Mouse (Mus musculus) adrenal gland, adult 18-20 months (tissue): Measurements from ENCODE around the gene Myo9b. TPM values are rescaled to one million over a fixed set of nuclear protein-coding genes. Genes with fewer than 3 reads are reported as not detected.

Experiments
- DNase-seq, 2 experiments: peaks; one replicate each; pipeline ENCODE4 v3.0.0; 2021 to 2022; ENCODE audit warnings: low spot score in 2 of 2
- total RNA-seq, 2 experiments: library from RNA; stranded (reverse); gene quantifications; 1 replicate in 1 of 2; 2 replicates in 1 of 2; pipeline ENCODE4 v1.2.3; 2021

The Myo9b gene
- total RNA-seq, 2 experiments from 2014 or later, result 32.3 to 33.9 TPM

DNA sequence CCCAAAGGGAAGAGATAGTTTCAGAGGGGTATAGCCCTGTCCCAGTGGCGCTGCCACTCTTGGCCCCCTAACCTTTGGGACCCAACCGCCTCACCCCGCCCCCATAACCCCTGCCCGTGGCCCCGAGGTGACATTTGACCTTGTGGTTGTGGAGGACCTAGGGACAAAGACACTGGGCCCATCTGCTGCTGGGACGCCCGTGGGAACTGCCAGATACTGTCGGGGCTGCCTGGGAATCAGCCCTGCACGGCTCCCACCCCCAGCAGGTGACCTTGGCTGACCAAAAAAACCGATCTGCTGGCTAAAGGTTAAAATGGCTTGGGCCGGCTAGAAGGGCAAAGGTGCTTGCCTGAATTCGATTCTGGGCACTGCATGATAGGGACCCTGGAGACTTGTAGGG is 110.9 kb downstream of the Myo9b start:
- DNase-seq, result no peak

DNA sequence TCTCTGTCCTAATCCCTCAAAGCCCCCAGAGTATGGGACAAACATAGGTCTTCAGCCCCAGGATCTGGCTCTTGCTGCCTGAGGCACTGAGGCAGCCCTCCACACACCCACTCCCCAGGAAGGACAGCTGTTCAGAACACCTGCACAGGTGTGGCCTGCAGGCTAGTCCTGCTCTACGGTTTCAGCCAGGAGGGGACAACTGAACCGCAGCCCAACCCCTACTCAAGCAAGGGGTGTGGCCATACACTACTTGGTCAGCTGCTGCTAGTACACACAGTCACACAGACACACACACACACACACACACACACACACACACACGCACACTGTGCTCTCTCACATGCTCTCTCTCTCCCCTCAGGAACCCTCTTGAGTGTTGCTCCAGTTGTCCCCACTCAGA is 111.3 kb downstream of the Myo9b start:
- DNase-seq, result no peak

DNA sequence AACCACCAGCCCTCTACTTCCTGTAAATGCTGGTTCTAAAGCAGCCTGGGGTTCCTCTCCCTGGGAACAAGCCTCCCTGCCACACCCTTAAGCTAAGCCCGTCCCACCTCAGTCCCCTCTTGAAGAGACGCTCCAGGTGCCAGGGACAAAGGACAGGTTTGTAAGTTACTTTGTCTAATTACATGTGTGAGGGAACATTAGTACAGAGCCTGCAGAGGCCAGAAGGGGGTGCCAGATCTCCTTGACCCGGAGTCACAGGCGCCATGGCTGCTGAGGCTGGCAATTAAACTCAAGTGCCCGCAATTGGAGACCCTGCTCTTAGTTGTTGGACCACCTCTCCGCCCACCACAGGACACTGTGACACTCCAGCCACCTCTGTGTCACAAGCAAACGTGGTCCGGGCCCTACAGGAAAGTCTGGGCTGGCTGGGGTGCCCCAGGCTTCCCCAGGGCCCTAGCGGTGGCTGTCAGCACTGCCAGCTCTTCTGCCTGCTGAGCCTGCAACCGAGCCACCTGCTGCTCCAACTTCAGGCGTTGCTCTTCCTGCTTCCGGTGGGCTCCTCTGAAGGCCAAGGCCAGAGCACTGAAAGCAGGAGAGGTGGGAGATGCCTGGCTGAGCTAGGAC is 112.8 kb downstream of the Myo9b start:
- DNase-seq, result no peak

DNA sequence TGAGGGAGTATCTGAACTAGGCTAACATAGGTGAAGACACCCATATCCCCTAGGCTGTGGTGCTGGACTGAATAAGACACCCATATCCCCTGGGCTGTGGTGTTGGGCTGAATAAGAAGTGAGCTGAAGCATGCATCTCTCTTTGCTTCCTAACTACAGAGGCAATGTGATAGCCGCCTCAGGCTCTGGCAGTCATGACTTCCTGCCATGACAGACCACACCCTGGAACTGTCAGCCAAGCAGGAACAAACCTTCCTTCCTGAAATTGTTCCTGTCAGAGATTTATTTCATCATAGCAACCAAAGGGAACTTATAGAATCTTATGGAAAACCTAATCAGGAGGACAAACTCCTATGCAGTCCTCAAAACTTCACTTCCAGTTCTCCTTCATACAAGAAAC is 115.8 kb downstream of the Myo9b start:
- DNase-seq, result no peak

DNA sequence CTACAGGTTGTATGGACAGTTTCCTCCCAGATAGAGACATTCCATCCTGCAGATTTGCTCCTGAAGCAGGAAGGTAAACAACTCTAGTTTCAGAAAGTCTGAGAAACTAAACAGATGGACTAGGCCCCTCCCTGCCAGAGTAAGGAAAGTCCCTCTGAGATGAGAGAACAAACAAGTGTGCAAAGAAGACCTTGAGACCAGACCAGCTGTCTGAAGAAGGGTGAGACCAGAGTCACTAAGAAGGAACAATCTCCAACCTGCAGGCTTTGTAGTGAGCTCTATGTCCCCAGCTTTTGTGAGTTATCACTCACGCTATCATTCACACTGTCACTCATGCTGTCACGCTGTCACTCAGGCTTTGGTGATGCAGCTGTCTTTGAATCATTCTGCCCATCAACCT is 119.2 kb downstream of the Myo9b start:
- DNase-seq, result peak in 1 of 2 experiments; percentile 7

DNA sequence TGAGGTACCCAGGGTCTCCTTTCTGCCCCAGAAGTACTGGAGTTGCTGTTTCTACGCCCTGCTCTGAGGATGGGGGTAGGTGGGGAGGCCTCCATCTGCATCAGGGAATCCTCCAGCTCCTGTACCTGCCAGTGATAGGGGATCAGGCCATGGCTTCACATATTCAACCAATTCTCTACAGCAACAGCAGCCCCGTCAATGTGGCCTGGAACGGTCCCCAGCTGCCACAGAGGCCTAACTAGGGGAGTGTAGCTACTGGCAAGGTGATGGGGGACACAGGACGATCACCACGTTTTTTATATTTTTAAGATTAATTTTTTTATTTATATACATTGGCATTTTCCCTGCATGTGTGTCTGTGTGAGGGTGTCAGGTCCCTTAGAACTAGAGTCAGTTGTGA is 119.9 kb downstream of the Myo9b start:
- peak in 1 of 2 experiments; percentile 6 for DNase-seq

DNA sequence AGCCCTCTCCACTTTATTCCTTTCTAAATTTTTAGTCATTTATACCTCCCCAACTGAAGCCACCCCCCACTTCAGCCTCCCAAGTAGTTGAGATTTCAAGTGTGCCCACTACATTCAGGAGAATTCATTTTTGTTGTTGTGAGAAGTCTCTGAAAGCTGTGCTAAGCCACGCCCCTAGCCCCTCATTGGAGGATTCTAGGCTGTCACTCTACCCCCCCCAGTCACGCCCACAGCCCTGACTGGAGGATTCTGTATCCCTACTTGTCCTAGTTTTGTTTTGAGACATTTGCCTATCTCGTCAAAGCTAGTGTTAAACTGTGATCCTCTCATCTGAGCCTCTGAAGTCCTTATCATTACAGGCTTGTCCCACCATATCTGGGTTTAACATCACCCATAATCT is 120.4 kb downstream of the Myo9b start:
- DNase-seq, result peak in 1 of 2 experiments; percentile 24

DNA sequence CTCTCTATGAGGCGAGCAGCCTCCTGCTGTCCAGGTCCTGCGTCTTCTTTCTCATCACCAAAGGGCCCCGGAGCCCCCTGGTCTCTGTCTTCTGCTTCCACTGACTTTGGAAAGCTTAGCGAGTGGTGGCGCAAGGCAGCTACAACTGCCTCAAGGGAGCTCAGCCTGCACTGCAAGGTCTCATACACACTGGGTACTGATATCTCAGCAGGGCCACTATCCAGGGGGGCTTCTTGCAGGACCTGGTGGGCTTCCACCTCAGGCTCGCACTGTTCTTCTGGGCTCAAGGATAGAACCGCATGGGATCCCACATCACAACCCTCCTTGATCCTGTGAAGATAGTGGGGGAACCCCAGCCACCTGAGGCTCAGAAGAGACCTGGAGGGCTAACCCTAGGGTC is 122.0 kb downstream of the Myo9b start:
- DNase-seq, result peak in 1 of 2 experiments; percentile 18

DNA sequence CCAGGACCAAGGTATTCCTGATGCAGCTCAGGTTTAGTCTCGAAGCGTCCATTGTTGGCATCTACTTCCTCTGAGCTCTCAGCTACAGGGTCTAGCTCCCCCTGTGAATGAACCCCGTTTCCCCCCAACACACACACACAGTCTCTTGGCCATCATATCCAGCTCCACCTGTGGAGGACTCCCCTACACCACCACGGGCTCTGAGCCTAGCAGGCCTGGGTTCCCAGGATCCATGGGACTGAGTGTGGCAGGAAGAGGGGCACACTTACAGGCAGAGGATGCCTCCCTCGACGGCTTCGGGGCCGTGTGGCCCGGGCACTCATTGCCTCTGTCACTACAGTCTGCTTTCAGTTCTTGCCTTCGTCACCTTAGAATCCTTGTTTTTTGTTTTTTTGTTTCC is 122.6 kb downstream of the Myo9b start:
- DNase-seq, result no peak

DNA sequence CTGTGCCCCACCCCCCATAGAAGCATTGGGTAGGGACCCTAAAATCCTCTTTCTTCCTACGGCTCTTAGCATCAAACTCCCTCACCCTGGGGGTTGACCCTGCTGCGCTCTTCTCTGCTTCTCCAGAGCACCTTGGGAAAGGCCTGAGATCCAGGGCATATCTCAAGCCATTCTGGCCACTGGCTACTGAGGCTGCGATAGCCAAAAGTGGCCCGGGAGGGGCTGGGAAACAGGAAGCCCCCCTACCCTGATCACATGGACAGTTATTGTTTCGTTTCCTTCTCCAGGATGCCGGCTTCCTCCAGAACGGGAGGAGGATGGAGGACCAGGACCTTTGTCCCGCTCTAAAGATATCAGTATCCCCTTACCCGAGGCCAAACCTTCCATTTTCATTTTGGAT is 123.1 kb downstream of the Myo9b start, which contains the start of gene Ushbp1:
TSS of gene Ushbp1 (minus strand) at position 174 of the 400 bp plus-strand sequence.
- DNase-seq, result peak in 1 of 2 experiments; percentile 37

DNA sequence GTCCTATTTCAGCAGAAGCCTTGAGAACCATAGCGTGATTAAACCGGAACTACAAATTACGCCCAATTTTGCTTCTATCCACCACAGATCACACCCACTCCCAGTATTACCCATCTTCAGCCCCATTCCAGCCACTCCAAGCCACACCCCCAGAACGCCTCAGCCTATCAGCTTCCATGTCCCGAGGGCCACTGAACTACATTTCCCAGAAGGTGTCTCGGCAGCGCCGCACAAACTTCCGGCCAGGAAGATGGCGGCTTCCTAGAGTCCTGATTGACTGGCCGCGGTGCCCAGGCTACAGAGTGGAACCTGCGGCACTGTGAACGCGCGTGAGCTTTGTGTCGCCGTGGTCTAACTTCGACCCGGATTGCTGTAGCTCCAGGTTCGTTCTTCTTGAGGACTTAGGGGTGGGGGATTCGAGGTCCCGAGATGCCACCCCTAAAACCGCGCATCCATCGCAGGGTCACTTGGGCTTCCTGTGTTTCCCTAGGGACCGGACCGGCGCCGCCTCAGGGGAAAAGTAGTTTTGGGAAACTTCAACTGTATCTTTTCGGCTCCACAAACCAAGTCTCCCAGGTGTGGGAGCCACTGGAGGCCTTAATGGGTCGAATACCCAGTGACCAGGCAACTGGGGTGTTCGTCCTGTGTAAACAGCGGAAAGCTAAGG is 124.3 kb downstream of the Myo9b start, which contains the start of gene Babam1:
TSS of gene Babam1 (plus strand) at position 223 of the 667 bp plus-strand sequence.
- peak; percentile 79 to 82 for DNase-seq

DNA sequence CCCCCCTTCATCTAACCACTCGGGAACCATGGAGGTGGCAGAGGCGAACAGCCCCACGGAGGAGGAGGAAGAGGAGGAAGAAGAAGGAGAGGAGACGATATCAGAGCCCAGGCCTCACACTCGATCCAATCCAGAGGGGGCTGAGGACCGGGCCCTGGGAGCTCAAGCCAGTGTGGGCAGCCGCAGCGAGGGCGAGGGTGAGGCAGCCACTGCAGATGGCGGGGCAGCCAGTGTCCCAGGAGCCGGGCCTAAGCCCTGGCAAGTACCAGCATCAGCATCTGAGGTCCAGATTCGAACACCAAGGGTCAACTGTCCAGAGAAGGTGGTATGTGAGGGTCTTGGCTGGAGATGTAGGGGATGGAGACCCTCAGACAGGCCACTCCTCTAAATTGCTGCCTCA is 125.2 kb downstream of the Myo9b start:
- DNase-seq, result peak in 1 of 2 experiments; percentile 31

DNA sequence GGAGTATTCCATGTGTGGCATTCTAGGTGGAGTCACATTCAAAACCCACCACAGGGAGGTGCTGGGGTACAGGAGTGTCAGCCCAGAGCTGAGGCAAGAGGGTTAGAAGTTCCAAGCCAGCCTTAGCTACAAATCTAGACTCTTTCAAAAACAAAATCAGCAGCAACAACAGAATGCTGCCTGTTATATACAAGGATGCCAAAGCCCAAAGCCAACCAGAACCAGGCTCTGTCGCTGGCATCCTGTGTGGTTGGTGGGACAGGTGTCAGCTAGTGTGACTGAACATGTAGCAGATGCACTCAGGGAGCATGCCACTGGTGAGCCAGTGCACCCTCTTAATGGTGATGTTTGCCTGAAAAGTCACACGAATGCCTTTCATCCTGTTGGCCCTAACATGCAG is 128.3 kb downstream of the Myo9b start:
- no peak for DNase-seq

DNA sequence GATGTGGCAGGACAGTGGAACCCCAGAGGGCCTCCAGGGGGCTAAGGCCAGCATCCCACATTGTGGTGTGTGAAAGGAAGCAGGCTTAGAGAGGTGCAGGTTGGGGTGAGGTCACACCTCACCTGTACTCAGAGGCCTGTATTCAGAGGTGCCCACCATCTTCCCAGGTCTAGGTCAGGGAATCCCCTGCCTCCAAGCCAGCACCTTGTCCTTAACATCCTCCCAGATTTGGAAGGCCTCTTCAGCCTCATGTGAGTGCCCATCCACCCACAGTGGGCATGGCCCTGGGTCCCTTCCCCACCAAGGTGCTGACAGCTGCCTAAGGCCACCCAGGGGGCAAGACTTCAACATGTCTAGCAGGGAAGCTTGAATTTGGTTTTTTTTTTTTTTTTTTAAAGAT is 128.9 kb downstream of the Myo9b start:
- no peak for DNase-seq

DNA sequence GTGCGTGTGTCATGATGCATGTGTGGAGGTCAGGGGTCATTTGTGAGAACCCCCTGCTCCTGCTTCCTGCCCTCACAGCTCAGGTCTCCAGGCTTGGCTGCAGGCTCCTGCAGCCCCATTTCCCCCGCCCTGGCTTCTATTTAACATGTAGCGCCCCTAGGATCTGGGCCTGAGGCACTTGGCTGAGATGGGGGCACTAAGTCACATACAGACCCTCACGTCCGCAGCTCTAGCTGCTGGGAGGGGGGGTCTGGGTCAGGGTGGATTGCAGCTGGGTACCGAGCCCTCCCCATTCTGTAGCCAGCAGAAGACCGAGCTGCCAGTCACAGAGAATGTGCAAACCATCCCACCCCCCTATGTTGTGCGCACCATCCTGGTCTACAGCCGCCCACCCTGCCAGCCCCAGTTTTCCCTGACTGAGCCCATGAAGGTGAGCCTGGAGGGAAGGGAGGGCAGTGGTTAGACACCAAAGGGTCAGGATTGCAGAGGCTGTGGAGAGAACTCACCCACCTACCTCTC is 130.0 kb downstream of the Myo9b start:
- no peak for DNase-seq

DNA sequence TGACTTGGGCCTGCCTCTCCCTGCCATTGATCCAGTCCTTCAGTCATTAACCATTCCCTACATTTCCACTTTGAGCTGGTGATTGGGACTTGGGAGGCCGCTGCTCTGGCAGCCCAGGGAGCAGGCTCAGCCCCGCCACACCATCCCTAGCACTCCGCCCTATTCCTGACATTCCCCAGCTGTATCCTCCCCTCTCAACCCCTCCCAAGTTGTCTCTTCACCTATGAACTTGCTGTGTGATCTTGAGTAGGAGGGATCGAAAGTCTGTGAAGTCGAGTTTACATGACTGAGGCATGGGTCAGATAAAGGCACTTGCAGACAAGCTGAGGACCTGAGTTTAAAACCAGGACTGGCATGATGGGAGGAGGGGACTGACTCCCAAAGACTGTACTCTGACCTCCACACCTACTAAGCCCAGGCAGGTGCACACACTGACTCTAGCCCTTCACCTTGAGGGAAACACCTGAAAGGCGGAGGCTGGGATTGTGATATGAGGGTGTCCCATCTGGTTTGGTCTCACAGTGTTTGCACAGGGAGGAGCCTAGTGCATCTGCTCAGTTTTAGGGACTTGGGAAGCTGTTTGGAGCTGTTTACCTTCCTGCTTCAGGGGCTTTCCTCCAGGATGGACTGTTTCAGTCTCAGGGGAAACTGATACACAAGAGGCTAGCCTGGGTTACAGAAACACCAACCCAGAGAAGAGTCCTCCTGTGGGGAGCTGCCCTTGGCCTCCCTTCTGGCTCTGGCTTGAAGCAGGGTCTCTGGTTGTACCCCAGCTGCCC is 130.8 kb downstream of the Myo9b start:
- no peak for DNase-seq

DNA sequence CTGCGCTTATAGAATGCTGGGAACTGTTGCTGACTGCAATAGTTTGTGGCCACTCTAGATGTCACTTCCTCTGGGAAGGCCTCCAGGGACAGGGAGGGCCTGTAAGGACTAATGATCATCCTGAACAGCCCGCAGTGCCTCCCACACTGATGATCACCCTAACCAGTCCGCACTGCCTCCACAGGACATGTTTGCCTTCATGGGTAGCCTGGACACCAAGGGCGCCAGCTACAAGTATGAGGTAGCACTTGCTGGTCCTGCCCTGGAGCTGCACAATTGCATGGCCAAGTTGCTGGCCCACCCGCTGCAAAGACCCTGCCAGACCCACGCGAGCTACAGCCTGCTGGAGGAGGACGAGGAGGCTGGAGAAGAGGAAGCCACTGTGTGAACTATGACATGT is 131.5 kb downstream of the Myo9b start:
- no peak for DNase-seq

DNA sequence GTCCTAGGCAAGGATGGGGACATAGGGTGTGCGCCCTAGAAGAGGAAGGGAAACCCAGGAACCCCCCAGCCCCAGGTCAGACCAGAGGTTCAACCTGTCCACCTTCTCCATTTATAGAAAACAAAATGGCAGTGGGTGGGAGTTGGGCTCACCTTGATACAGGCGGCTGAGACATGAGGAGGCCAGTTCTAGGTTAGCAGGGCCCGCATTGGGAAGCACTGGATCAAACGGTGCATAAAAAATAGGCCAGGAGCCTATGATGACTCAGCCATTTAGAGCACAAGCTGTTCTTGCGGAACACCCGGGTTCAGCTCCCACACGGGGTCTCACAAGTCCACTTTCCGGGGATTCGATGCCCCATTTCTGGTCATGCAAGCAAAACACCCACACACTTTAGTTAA is 132.4 kb downstream of the Myo9b start:
- no peak for DNase-seq

DNA sequence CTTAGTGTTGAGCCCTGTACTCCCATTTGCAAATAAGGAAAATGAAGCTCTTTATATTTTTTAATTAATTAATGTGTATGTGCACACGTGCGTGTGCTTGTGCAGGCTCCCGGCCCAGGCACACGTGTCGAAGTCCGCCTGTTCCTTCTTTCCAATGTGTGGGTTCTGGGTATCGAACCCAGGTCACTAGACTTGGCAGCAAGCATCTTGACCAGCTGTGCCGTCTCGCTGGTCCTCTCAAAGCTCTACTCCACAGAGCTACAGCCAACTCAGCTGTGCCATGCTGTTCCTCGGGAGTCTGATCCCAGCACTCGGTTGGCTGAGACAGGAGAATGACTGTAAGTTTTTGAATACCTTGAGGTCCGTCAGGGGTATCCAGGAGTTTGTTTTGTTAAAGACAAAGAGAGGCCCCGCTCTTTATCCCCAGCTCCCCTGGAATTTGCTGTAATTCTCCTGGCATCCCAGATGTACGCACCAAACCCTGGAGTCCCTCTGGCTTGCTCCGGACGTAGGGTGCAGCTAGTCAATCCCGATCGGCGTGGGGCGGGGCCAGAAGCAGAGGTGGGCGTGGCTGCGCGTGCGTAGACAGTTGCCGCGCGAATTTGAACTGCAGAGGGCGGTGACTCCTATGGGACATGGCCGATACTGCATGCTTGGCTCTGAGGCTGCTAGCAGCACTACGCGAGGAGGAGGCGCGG is 133.0 kb downstream of the Myo9b start, which contains the start of gene Ankle1:
TSS of gene Ankle1 (plus strand) at position 610 of the 698 bp plus-strand sequence.
- DNase-seq, result peak; percentile 98 to 99

DNA sequence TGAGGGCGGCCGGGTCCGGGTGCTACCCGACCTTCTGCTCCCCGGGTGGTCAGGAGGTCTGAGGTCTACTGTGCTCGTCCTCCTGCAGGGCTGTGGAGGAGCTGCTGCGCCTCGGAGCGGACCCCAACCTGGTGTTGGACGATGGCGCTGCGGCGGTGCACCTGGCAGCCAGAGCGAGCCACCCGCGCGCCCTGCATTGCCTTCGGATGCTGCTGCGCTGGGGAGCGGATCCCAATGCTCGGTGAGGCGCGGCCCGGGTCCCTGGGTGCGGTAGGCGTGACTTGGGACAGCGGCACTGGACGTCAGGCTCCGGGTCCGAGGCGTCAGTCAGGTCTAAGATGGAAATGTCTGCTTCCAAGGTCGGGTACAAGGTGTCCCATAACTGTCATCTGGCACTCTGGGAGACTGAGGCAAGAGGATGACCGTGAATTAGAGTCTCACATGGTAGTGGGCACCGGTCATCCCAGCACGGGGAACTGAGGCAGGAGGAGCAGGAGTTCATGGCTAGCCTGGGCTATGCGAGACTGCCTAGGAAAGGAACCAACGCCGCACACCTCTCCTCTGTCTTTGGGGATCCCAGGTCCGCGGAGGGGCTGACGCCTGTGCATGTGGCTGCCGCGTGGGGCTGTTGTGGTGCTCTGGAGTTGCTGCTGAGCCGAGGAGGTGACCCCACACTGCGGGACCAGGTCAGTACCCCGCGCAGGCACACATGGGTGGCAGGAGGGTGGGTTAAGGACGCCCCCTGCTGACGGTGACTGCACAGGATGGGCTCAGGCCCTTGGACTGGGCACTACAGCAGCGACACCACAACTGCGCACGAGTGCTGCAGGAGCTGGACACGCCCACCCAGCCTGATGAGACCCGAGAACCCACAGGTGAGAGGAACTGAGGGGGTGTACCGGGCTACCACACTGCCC is 133.8 kb downstream of the Myo9b start:
- DNase-seq, result peak; percentile 54 to 74
